Mouse (Mus musculus) MEL (cell line): Measurements from ENCODE around the gene Arrdc3. TPM values are rescaled to one million over a fixed set of nuclear protein-coding genes. Genes with fewer than 3 reads are reported as not detected.

ENCODE experiments used
- DNase-seq: peaks from one replicate; pipeline ENCODE4 v3.0.0; 2011; ENCODE audit warnings: low read depth, low spot score
- H3K27ac ChIP-seq: 2 replicates; pipeline ENCODE4 v1.5.1; 2012; ENCODE audit warnings: low read depth, mild to moderate bottlenecking, control low read depth, low read length, moderate library complexity; ENCODE audit not compliant: control insufficient read depth
- H3K27me3 ChIP-seq, 2 experiments: fragments of 150-350 bp in 1 of 2; sonication (generic) in 1 of 2; 2 replicates each; pipeline ENCODE4 v1.6.1; 2012; ENCODE audit warnings: low read length in 2 of 2, mild to moderate bottlenecking in 2 of 2, improper control_type of control experiment in 1 of 2, moderate library complexity in 1 of 2; ENCODE audit not compliant: insufficient read depth in 2 of 2, control insufficient read depth in 1 of 2
- H3K36me3 ChIP-seq, 2 experiments: 2 replicates each; pipeline ENCODE4 v1.6.1; 2012 to 2014; ENCODE audit warnings: low read length in 2 of 2, improper control_type of control experiment in 1 of 2, inconsistent platforms in 1 of 2, mild to moderate bottlenecking in 1 of 2; ENCODE audit not compliant: insufficient read depth in 2 of 2, control insufficient read depth in 1 of 2
- H3K4me1 ChIP-seq, 2 experiments: fragments of 150-350 bp in 1 of 2; sonication (generic) in 1 of 2; 2 replicates each; pipeline ENCODE4 v1.6.1; 2012; ENCODE audit warnings: low read length in 2 of 2, improper control_type of control experiment in 1 of 2, mild to moderate bottlenecking in 1 of 2; ENCODE audit not compliant: insufficient read depth in 2 of 2, control insufficient read depth in 1 of 2
- H3K4me3 ChIP-seq, 2 experiments: fragments of 150-350 bp in 1 of 2; sonication (generic) in 1 of 2; 2 replicates each; pipeline ENCODE4 v1.5.1; 2012; ENCODE audit warnings: low read depth in 2 of 2, low read length in 2 of 2, mild to moderate bottlenecking in 2 of 2, moderate library complexity in 2 of 2, control low read depth in 1 of 2, improper control_type of control experiment in 1 of 2; ENCODE audit not compliant: control insufficient read depth in 1 of 2, insufficient read depth in 1 of 2
- H3K79me2 ChIP-seq: 2 replicates; pipeline ENCODE4 v1.6.1; 2012; ENCODE audit warnings: mild to moderate bottlenecking, low read length, moderate library complexity; ENCODE audit not compliant: control insufficient read depth, poor library complexity, insufficient read depth
- H3K9ac ChIP-seq: 2 replicates; pipeline ENCODE4 v1.6.1; 2012; ENCODE audit warnings: low read depth, mild to moderate bottlenecking, control low read depth, low read length, moderate library complexity; ENCODE audit not compliant: control insufficient read depth, poor library complexity, severe bottlenecking
- H3K9me3 ChIP-seq: fragments of 150-350 bp; sonication (generic); replicated peaks from 2 replicates; pipeline ENCODE4 v1.6.1; 2012; ENCODE audit warnings: mild to moderate bottlenecking, low read length, improper control_type of control experiment, moderate library complexity; ENCODE audit not compliant: insufficient read depth
- BHLHE40 ChIP-seq: IDR thresholded peaks from 2 replicates; pipeline ENCODE4 v1.6.1; 2012; ENCODE audit warnings: low read depth, mild to moderate bottlenecking, inconsistent platforms, low read length, improper control_type of control experiment, borderline replicate concordance
- CHD1 ChIP-seq: IDR thresholded peaks from 2 replicates; pipeline ENCODE4 v1.6.1; 2012; ENCODE audit warnings: low read depth, mild to moderate bottlenecking, inconsistent platforms, low read length, improper control_type of control experiment
- CTCF ChIP-seq, 3 experiments: IDR thresholded peaks in 2 of 3; conservative IDR thresholded peaks in 1 of 3; 2 replicates each; pipeline ENCODE4 v1.5.1; 2011 to 2012; ENCODE audit warnings: low read length in 3 of 3, low read depth in 2 of 3, mild to moderate bottlenecking in 2 of 3, improper control_type of control experiment in 1 of 3, inconsistent platforms in 1 of 3, mixed read lengths in 1 of 3, moderate library complexity in 1 of 3; ENCODE audit not compliant: control insufficient read depth in 1 of 3, insufficient read depth in 1 of 3, poor library complexity in 1 of 3, severe bottlenecking in 1 of 3
- ELF1 ChIP-seq: IDR thresholded peaks from 2 replicates; pipeline ENCODE4 v1.6.1; 2014; ENCODE audit warnings: low read depth, mild to moderate bottlenecking, inconsistent platforms, low read length, improper control_type of control experiment, moderate library complexity
- EP300 ChIP-seq, 2 experiments: IDR thresholded peaks; 2 replicates each; pipeline ENCODE4 v1.6.1; 2011; ENCODE audit warnings: improper control_type of control experiment in 2 of 2, low read length in 2 of 2, low read depth in 1 of 2, mild to moderate bottlenecking in 1 of 2
- KAT2A ChIP-seq: conservative IDR thresholded peaks from 2 replicates; pipeline ENCODE4 v1.6.1; 2012; ENCODE audit warnings: low read depth, low read length, improper control_type of control experiment, inconsistent platforms
- MAX ChIP-seq: IDR thresholded peaks from 2 replicates; pipeline ENCODE4 v1.6.1; 2011; ENCODE audit warnings: low read length, improper control_type of control experiment
- MAZ ChIP-seq: IDR thresholded peaks from 2 replicates; pipeline ENCODE4 v1.6.1; 2012; ENCODE audit warnings: low read depth, mild to moderate bottlenecking, inconsistent platforms, low read length, improper control_type of control experiment
- MXI1 ChIP-seq: IDR thresholded peaks from 2 replicates; pipeline ENCODE4 v1.6.1; 2011; ENCODE audit warnings: mild to moderate bottlenecking, low read depth, low read length, improper control_type of control experiment
- MYC ChIP-seq: IDR thresholded peaks from 2 replicates; pipeline ENCODE4 v1.6.1; 2011; ENCODE audit warnings: low read depth, mild to moderate bottlenecking, low read length, improper control_type of control experiment, moderate library complexity
- POLR2A ChIP-seq, 2 experiments: IDR thresholded peaks; 2 replicates each; pipeline ENCODE4 v1.6.1; 2011 to 2012; ENCODE audit warnings: low read length in 2 of 2, mild to moderate bottlenecking in 2 of 2, control low read depth in 1 of 2, improper control_type of control experiment in 1 of 2, low read depth in 1 of 2, moderate library complexity in 1 of 2; ENCODE audit not compliant: control insufficient read depth in 1 of 2, insufficient read depth in 1 of 2, poor library complexity in 1 of 2
- POLR2AphosphoS2 ChIP-seq: IDR thresholded peaks from 2 replicates; pipeline ENCODE4 v1.6.1; 2011; ENCODE audit warnings: low read length, improper control_type of control experiment
- POLR2AphosphoS5 ChIP-seq: IDR thresholded peaks from 2 replicates; pipeline ENCODE4 v1.6.1; 2012; ENCODE audit warnings: low read depth, borderline replicate concordance, mild to moderate bottlenecking, inconsistent platforms, low read length, moderate library complexity, mixed read lengths
- RCOR1 ChIP-seq: IDR thresholded peaks from 2 replicates; pipeline ENCODE4 v1.6.1; 2012; ENCODE audit warnings: low read depth, mild to moderate bottlenecking, inconsistent platforms, low read length, improper control_type of control experiment
- UBTF ChIP-seq: IDR thresholded peaks from 2 replicates; pipeline ENCODE4 v1.6.1; 2012; ENCODE audit warnings: low read depth, mild to moderate bottlenecking, inconsistent platforms, low read length, improper control_type of control experiment, moderate library complexity, borderline replicate concordance; ENCODE audit not compliant: insufficient read depth
- USF1 ChIP-seq: IDR thresholded peaks from 2 replicates; pipeline ENCODE4 v1.6.1; 2014; ENCODE audit warnings: low read depth, mild to moderate bottlenecking, inconsistent platforms, low read length, improper control_type of control experiment, moderate library complexity
- ZMIZ1 ChIP-seq: IDR thresholded peaks from 2 replicates; pipeline ENCODE4 v1.6.1; 2012; ENCODE audit warnings: low read depth, mild to moderate bottlenecking, inconsistent platforms, low read length, improper control_type of control experiment, moderate library complexity
- polyA plus RNA-seq, 2 experiments: library from polyadenylated mRNA; stranded (reverse) in 1 of 2; unstranded in 1 of 2; fragments of >175 nt in 1 of 2; fragments of >200 nt in 1 of 2; gene quantifications; 2 replicates each; pipeline versions ENCODE4 v1.2.1 to v1.2.4; 2012; ENCODE audit warnings: low replicate concordance in 2 of 2, low read depth in 1 of 2; ENCODE audit not compliant: insufficient read length in 2 of 2, insufficient read depth in 1 of 2, missing spikeins in 1 of 2
- total RNA-seq: library from RNA; depleted of rRNA; stranded (reverse); fragments of 300-350 nt; gene quantifications from 2 replicates; pipeline ENCODE4 v1.2.3, GENCODE M21; 2012

Gene Arrdc3
- total and polyA plus RNA-seq, 3 experiments = 1.5 to 3.5 TPM; not detected in 1

DNA sequence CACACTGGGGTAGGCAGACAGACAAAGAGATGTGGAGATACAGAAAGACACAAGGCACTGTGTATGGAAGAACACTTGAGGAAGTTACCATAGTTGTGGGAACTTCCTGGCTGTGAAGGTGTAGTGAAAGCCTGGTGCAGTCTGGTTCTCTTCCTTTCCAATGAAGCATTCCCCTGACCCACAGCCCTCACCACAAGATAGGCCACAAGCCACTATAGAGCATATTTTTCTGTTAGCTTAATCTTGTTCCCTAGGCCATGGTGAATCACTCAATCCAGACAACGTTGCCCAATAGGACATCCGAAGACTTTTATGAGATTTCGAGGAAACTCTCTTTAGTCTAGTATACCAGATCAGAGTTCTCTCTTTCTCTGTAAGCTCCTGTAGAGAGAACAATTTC lies 19.6 kb downstream of the Arrdc3 start:
- Histone ChIP-seq H3K9me3 (no peaks in the 10 kb centered on the region), H3K36me3 (peaks cover 0 to 8% of the 10 kb centered on the region in 2 experiments; a peak in 2 of 4 replicates), H3K4me1 (peaks cover 0 to 7% of the 10 kb centered on the region in 2 experiments; a peak in 3 of 4 replicates), H3K27ac (no peak overlapping the region), H3K4me3 (no peak overlapping the region), H3K27me3 (no peaks in the 10 kb centered on the region), H3K9ac (no peak overlapping the region), H3K79me2 (no peaks in the 10 kb centered on the region)
- no peak for DNase-seq
- no peak for TF ChIP-seq POLR2AphosphoS5
- no peak for TF ChIP-seq EP300 (IDR thresholded peaks at IDR 0.05; ENCODE audit: low read depth in 1 of 2, low read length in 2 of 2)
- TF ChIP-seq ZMIZ1 = no peak
- TF ChIP-seq KAT2A = no peak
- no peak for TF ChIP-seq UBTF
- TF ChIP-seq MXI1 = no peak
- TF ChIP-seq POLR2AphosphoS2 = no peak
- TF ChIP-seq MAX = no peak
- no peak for TF ChIP-seq RCOR1
- no peak for TF ChIP-seq POLR2A (IDR thresholded peaks at IDR 0.05; ENCODE audit: control insufficient read depth in 1 of 2, insufficient read depth in 1 of 2, low read depth in 1 of 2, low read length in 2 of 2, poor library complexity in 1 of 2)
- TF ChIP-seq MYC = no peak

DNA sequence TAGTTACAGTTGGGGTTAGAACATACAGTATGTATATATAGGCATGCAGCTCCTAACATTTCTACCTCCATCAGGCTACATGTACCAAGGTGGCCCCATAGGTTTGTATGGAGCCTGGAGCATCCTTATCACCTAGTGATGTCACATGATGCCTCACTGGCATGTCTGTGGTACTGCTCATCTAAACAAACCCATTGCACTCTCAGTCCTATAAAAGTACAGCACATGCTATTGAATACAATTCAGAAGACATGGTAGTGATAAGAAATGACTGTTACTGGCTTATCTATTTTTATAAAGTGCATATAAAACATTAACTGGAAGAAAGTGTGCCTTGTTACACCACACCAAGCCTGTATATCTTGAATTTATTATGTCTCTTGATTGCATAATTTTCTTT lies 30.2 kb downstream of the Arrdc3 start:
- Histone ChIP-seq H3K27ac (no peak overlapping the region), H3K4me3 (no peak overlapping the region), H3K36me3 (peaks cover 0 to 2% of the 10 kb centered on the region in 2 experiments; a peak in 1 of 4 replicates), H3K4me1 (peaks cover 0 to 2% of the 10 kb centered on the region in 2 experiments; a peak in 3 of 4 replicates), H3K79me2 (no peaks in the 10 kb centered on the region), H3K9ac (no peak overlapping the region), H3K9me3 (no peaks in the 10 kb centered on the region), H3K27me3 (no peaks in the 10 kb centered on the region)
- TF ChIP-seq ELF1 (no peak), MAX (no peak), EP300 (IDR thresholded peaks at IDR 0.05; ENCODE audit: low read depth in 1 of 2, low read length in 2 of 2) (peak in 1 of 2 experiments; percentile 20; a peak in 2 of 4 replicates), POLR2AphosphoS5 (no peak), ZMIZ1 (no peak), MAZ (no peak), UBTF (no peak), CHD1 (no peak), BHLHE40 (0 out of 2 replicates have a peak, but pooled peaks have one; percentile 6), CTCF (IDR thresholded peaks at IDR 0.05 in 2 of 3, conservative IDR thresholded peaks at IDR 0.05 in 1 of 3; ENCODE audit: control insufficient read depth in 1 of 3, insufficient read depth in 1 of 3, low read depth in 2 of 3, low read length in 3 of 3, poor library complexity in 1 of 3, severe bottlenecking in 1 of 3) (no peak), MYC (no peak), USF1 (peak; percentile 57; the same call in 1 of the 2 replicates), MXI1 (no peak)
- no peak for DNase-seq
